Mouse (Mus musculus): Measurements from ENCODE around the gene Rnf8.

DNA sequence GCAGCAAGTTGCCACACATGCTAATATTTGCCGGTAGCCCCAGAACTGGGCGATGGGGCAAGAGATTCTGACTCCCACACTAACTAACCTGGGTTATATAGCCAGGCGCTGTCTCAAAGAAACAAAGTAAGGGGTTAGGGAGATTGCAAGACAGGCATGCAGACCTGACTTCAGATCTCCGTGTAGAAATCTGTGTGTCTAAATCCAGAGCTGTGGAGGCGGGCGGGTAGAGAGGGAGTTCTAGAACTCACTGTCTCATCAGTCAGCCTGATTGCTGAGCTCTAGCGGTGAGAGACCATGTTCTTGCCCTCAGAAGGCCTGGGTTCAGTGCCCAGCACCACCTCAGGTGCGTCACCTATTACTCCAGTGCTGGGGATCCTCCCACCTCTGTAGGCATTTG is 8.9 kb downstream of the Rnf8 start:
- no peak for TF ChIP-seq POLR2A (IDR thresholded peaks at IDR 0.05; ENCODE audit: control insufficient read depth, low read depth, low read length)
- TF ChIP-seq CTCF (IDR thresholded peaks at IDR 0.05; ENCODE audit: control insufficient read depth, insufficient read depth, insufficient replicate concordance, low read depth, low read length) = no peak
